Mouse (Mus musculus) lung, postnatal 25 days (tissue): ENCODE measurements around the gene Carm1.

Source experiments
- DNase-seq: peaks from one replicate; pipeline ENCODE4 v3.0.0; 2022; ENCODE audit warnings: low spot score

Gene Carm1

GRCm38 (mm10) chr9:21614864-21615616 lies 68.3 kb downstream of the Carm1 start:
- no peak for DNase-seq

DNA sequence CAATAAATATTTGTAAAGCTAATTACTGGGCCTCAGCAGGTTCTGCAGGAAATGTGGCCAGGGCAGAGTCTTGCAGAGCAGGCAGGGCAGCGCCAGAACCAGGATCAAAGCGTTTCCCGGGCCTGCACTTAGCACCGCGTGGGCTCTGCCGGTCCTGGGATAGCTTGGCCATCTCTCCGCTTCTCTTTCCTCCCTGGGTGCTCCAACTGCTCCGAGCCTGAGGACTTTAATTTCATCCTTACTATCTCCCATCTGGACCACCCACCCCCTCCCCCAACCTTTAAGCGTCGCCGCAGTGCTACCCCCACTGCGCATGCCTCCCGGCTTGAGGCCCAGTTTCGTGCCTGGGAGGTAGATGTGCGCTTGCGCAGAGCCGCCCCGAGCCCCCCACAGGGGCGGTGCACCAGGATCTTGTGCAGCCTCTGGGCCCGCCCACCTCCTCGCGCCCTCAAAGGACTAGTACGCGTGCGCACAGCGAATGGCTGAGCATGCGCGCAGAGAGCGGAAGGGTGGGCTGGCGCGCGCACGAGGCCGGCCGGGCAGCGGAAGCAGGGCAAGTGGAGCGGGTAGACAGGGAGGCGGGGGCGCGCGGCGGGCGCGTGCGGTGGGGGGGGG lies 69.0 kb downstream of the Carm1 start, which contains the start of gene Smarca4:
Gene Smarca4 (plus strand): TSS at position 553 of the 615 bp plus-strand sequence.
- peak; percentile 99 for DNase-seq

DNA sequence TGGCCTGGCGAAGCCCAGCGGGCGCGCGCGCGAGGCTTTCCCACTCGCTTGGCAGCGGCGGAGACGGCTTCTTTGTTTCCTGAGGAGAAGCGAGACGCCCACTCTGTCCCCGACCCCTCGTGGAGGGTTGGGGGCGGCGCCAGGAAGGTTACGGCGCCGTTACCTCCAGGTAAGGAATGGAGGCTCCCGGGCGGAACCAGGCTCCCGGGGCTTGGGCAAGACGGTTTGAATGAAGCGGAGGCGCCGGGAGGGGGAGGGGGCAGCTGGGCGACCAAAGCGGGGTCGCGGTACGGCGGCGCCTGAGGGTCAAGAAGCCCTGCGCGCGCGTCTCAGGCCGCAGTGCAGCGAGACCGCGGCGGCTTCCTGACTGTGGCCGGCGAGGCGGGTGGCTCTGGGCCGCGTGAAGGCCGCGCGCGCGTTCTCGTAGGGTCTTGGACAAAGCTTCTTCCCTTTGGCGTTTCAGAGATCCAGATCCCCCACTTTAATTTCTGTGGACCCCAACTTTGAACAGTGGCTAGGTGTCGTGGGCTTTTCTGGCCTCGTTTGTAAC lies 69.6 kb downstream of the Carm1 start:
- DNase-seq = peak; percentile 89

- no peak for DNase-seq
Observed at GRCm38 (mm10) chr9:21617066-21617465, 70.4 kb downstream of the Carm1 start.

DNA sequence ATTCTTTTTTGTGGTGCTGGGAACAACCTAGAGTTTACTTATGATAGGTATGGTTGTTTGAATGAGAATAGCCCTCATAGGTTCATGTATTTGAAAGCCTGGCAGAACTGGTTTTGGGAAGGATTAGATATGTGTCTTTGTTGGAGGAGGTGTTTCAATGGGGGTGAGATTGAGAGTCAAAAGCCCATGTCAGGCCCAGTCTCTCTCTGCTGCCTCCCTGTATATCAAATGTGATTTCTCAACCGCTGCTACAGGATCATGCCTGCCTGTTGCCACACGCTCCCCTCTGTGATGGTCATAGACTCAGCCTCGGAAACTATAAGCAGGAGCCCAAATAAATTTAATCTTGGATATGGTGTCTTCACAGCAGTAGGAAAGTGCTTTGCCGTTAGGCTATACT lies 73.5 kb downstream of the Carm1 start:
- no peak for DNase-seq

DNA sequence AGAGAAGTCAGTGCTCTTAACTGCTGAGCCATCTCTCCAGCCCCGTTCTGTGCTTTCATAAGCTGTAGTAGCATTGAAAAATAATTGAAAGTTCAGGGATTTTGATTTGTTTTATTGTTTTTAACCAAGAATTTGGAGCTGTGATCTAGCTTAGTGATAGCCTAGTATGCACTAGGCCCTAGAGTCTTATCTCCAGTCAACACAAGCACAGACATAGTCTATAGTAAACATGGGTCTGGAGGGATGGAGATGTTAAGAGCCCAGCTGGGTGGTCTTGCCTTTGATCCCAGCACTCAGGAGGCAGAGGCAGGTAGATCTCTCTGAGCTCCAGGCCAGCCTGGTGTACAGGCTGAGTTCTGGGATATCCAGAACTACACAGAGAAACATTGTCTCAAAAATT lies 76.0 kb downstream of the Carm1 start:
- no peak for DNase-seq

- peak; percentile 15 for DNase-seq
Observed at GRCm38 (mm10) chr9:21625342-21626339, 78.9 kb downstream of the Carm1 start.

DNA sequence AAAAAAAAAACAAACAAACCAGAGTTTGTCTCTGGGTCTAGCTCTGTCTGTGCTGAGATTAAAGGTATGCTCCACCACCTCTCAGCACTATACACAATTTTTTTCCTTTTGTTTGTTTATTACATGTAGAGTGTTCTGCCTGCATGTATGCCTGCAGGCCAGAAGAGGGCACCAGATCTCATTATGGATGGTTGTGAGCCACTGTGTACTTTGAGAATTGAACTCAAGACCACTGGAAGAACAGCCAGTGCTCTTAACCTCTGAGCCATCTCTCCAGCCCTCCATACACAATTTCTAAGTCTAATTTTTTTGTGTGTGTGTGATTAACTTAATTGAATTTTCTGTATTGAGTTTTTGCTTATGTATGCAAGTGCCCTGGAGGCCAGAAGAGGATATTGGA lies 79.9 kb downstream of the Carm1 start:
- peak; percentile 7 for DNase-seq

DNA sequence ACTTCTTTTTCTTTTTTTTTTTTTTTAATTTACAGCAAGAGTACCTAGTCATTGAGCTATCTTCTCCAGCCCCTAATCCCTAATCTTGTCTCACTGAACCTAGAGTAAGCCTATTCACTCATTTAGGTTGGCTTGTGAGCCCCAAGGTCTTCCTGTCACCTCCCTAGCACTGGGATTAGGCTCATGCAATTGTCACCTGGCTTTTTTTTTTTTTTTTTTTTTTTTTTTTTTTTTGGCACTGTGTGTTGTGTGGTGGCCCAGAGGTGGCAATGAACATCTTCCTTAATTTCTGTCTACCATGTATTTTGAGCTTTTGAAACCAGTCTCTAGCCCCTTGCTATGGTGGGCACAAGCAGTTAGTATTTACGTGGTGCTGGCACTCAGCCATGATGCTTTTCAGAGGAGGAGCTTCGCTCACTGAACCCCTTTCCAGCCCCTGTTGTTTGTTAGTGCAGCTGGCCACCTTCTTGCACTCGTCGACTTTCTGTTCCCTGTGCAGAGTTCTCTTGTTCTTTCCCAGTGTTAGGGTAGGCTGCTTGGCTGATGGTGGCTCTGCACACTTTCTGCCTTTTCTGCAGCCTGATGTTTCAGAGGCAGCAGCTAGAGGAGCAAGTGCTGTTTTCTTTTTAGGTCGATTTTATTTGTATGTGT lies 80.6 kb downstream of the Carm1 start:
- no peak for DNase-seq

- peak; percentile 46 for DNase-seq
Observed at GRCm38 (mm10) chr9:21630673-21631072, 84.0 kb downstream of the Carm1 start.

DNA sequence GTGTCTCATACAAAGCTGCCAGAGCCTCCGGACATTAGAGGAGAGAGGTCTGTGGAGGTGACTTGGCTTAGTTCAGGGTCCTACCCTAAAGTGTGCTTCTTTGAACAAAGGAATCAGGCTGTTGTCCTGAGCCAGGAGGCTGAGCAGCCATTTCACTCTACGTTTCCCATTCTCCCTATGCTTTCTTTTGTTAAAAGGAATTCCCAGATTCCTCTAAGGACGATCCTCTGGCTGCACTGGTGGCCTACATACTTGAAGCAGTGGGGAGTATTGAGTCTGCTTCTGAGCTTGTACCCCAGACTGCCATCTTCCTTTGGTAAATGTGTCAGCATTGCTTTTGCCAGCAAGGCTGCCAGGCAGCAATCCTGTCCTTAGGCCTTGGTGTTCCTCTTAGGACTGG lies 86.4 kb downstream of the Carm1 start:
- DNase-seq = no peak

- no peak for DNase-seq
Observed at GRCm38 (mm10) chr9:21635639-21636038, 88.9 kb downstream of the Carm1 start.

- no peak for DNase-seq
Observed at GRCm38 (mm10) chr9:21639031-21639430, 92.3 kb downstream of the Carm1 start.
